Mouse (Mus musculus) hindbrain, embryonic 14.5 days (tissue): ENCODE measurements around the gene Sfr1. TPM values are rescaled to one million over a fixed set of nuclear protein-coding genes. Genes with fewer than 3 reads are reported as not detected.
A peak's percentile ranks its signal among the peaks of the same experiment; 100 is the strongest.

Experiments used
- ATAC-seq: fragments of 200-750 bp; cut with Nextera tagmentation; 2 replicates; pipeline ENCODE4 v1.8.0; 2017; ENCODE audit warnings: moderate number of reproducible peaks, mild to moderate bottlenecking, moderate TSS enrichment, moderate library complexity; ENCODE audit not compliant: low FRiP score
- DNase-seq: peaks from one replicate; pipeline ENCODE4 v3.0.0-alpha.2; 2015; ENCODE audit warnings: low spot score
- H3K27ac ChIP-seq: fragments of 300-500 bp; sonication (generic); 2 replicates; pipeline ENCODE4 v1.5.1; 2014; ENCODE audit warnings: mild to moderate bottlenecking, moderate library complexity
- H3K27me3 ChIP-seq: fragments of 300-500 bp; sonication (generic); 2 replicates; pipeline ENCODE4 v1.6.1; 2014; ENCODE audit warnings: mild to moderate bottlenecking, low read length, mixed read lengths; ENCODE audit not compliant: control insufficient read depth, insufficient read depth
- H3K36me3 ChIP-seq: fragments of 300-500 bp; sonication (generic); replicated peaks from 2 replicates; pipeline ENCODE4 v1.6.1; 2014; ENCODE audit not compliant: control insufficient read depth, insufficient read depth
- H3K4me1 ChIP-seq: fragments of 300-500 bp; sonication (generic); replicated peaks from 2 replicates; pipeline ENCODE4 v1.6.1; 2014; ENCODE audit warnings: antibody characterized with exemption, low read length, mixed read lengths; ENCODE audit not compliant: control insufficient read depth, insufficient read depth
- H3K4me2 ChIP-seq: fragments of 300-500 bp; sonication (generic); replicated peaks from 2 replicates; pipeline ENCODE4 v1.6.1; 2014; ENCODE audit warnings: mild to moderate bottlenecking, moderate library complexity
- H3K4me3 ChIP-seq: fragments of 300-500 bp; sonication (generic); replicated peaks from 2 replicates; pipeline ENCODE4 v1.5.1; 2014; ENCODE audit warnings: mild to moderate bottlenecking, low read length
- H3K9ac ChIP-seq: fragments of 300-500 bp; sonication (generic); 2 replicates; pipeline ENCODE4 v1.6.1; 2014
- H3K9me3 ChIP-seq: fragments of 300-500 bp; sonication (generic); 2 replicates; pipeline ENCODE4 v1.6.1; 2016; ENCODE audit warnings: low read length; ENCODE audit not compliant: control insufficient read depth
- WGBS: fragments of 180-500 bp; shearing (Covaris S2); extraction: QIAGEN DNeasy Blood & Tissue Kit; methylation state at CpG from one replicate; pipeline ENCODE4 v1.1.7; 2014; 5-methylcytosine and 5-hydroxymethylcytosine counted together
- polyA plus RNA-seq: library from polyadenylated mRNA; unstranded; fragments of >200 nt; fragmentation: Nextera tagmentation; extraction: Ambion mirVana; gene quantifications from 2 replicates; pipeline ENCODE4 v1.2.1, GENCODE M21; 2014

The Sfr1 gene
- polyA plus RNA-seq, 1 experiment from 2014 or later: 167 TPM

GRCm38 (mm10) chr19:47730691-47731070 is 801 bp upstream of the Sfr1 start:
- H3K4me2 ChIP-seq: peak overlapping the region; percentile 82
- peak overlapping the region; percentile 97 for H3K27ac ChIP-seq
- WGBS: 0% methylated on average over 12 of the region's 12 CpGs
- ATAC-seq: peak; percentile 56; the same call in 1 of the 2 replicates
- peaks cover 5% of the 10 kb centered on the region; the same call in 1 of the 2 replicates for H3K4me1 ChIP-seq
- peak; percentile 63 for DNase-seq
- no peaks in the 10 kb centered on the region for H3K27me3 ChIP-seq
- peak overlapping the region; percentile 76 for H3K4me3 ChIP-seq
- H3K9me3 ChIP-seq: no peaks in the 10 kb centered on the region
- peak overlapping the region; percentile 72 for H3K9ac ChIP-seq
- peaks cover 32% of the 10 kb centered on the region for H3K36me3 ChIP-seq

- Histone ChIP-seq H3K27me3 (no peaks in the 10 kb centered on the region), H3K4me1 (peaks cover 5% of the 10 kb centered on the region; the same call in 1 of the 2 replicates)
- ATAC-seq: peak; percentile 7
Measured at GRCm38 (mm10) chr19:47731931-47732330, 449 bp downstream of the Sfr1 start.

GRCm38 (mm10) chr19:47747072-47747471 is 15.6 kb downstream of the Sfr1 start:
- WGBS: 93% methylated on average over 2 of the region's 2 CpGs

More at GRCm38 (mm10) chr19:47731931-47732330, 449 bp downstream of the Sfr1 start:
- Histone ChIP-seq H3K27ac (peak overlapping the region; percentile 97), H3K36me3 (peaks cover 44% of the 10 kb centered on the region), H3K4me2 (peak overlapping the region; percentile 57), H3K9me3 (no peaks in the 10 kb centered on the region), H3K9ac (peak overlapping the region; percentile 70), H3K4me3 (peak overlapping the region; percentile 76)
- DNase-seq: peak; percentile 71
- 4% methylated on average over 12 of the region's 15 CpGs for WGBS

GRCm38 (mm10) chr19:47748950-47749349 is 17.5 kb downstream of the Sfr1 start:
- no peaks in the 10 kb centered on the region for H3K4me1 ChIP-seq

More at GRCm38 (mm10) chr19:47747072-47747471, 15.6 kb downstream of the Sfr1 start:
- no peak for DNase-seq
- Histone ChIP-seq H3K27ac (no peak overlapping the region), H3K9me3 (no peaks in the 10 kb centered on the region), H3K27me3 (no peaks in the 10 kb centered on the region), H3K9ac (no peak overlapping the region), H3K4me2 (no peak overlapping the region), H3K36me3 (no peaks in the 10 kb centered on the region), H3K4me3 (no peak overlapping the region), H3K4me1 (no peaks in the 10 kb centered on the region)
- no peak for ATAC-seq

GRCm38 (mm10) chr19:47750391-47750790 is 18.9 kb downstream of the Sfr1 start:
- 36% methylated on average over 5 of the region's 5 CpGs for WGBS
- Histone ChIP-seq H3K27me3 (no peaks in the 10 kb centered on the region), H3K9ac (no peak overlapping the region), H3K4me3 (no peak overlapping the region), H3K4me2 (no peak overlapping the region), H3K27ac (no peak overlapping the region), H3K36me3 (no peaks in the 10 kb centered on the region), H3K9me3 (no peaks in the 10 kb centered on the region), H3K4me1 (no peaks in the 10 kb centered on the region)
- DNase-seq: no peak
- no peak for ATAC-seq

More at GRCm38 (mm10) chr19:47748950-47749349, 17.5 kb downstream of the Sfr1 start:
- Histone ChIP-seq H3K9ac (no peak overlapping the region), H3K4me2 (no peak overlapping the region), H3K4me3 (no peak overlapping the region), H3K27me3 (no peaks in the 10 kb centered on the region), H3K9me3 (no peaks in the 10 kb centered on the region), H3K36me3 (no peaks in the 10 kb centered on the region), H3K27ac (no peak overlapping the region)
- no peak for ATAC-seq
- WGBS: 85% methylated on average over 2 of the region's 2 CpGs
- no peak for DNase-seq

GRCm38 (mm10) chr19:47752456-47752855 is 21.0 kb downstream of the Sfr1 start:
- Histone ChIP-seq H3K9me3 (no peaks in the 10 kb centered on the region), H3K27me3 (no peaks in the 10 kb centered on the region), H3K4me3 (no peak overlapping the region), H3K36me3 (no peaks in the 10 kb centered on the region), H3K27ac (no peak overlapping the region), H3K9ac (no peak overlapping the region), H3K4me1 (no peaks in the 10 kb centered on the region), H3K4me2 (no peak overlapping the region)
- no peak for DNase-seq
- no peak for ATAC-seq
- 90% methylated on average over 9 of the region's 9 CpGs for WGBS

- no peak for DNase-seq
- Histone ChIP-seq H3K4me3 (no peak overlapping the region), H3K9me3 (no peaks in the 10 kb centered on the region), H3K27ac (no peak overlapping the region), H3K27me3 (no peaks in the 10 kb centered on the region), H3K36me3 (no peaks in the 10 kb centered on the region), H3K4me2 (no peak overlapping the region), H3K9ac (no peak overlapping the region), H3K4me1 (no peaks in the 10 kb centered on the region)
- WGBS: 91% methylated on average over 4 of the region's 4 CpGs
- no peak for ATAC-seq
Measured at GRCm38 (mm10) chr19:47753921-47754320, 22.4 kb downstream of the Sfr1 start.

GRCm38 (mm10) chr19:47754931-47755330 is 23.4 kb downstream of the Sfr1 start:
- no peak overlapping the region for H3K4me2 ChIP-seq

GRCm38 (mm10) chr19:47755625-47756024 is 24.1 kb downstream of the Sfr1 start:
- Histone ChIP-seq H3K27me3 (no peaks in the 10 kb centered on the region), H3K9me3 (no peaks in the 10 kb centered on the region), H3K4me1 (no peaks in the 10 kb centered on the region), H3K9ac (no peak overlapping the region), H3K4me2 (no peak overlapping the region), H3K4me3 (no peak overlapping the region), H3K36me3 (no peaks in the 10 kb centered on the region), H3K27ac (no peak overlapping the region)
- ATAC-seq (no peak), DNase-seq (no peak)
- WGBS: 74% methylated on average over 19 of the region's 19 CpGs

More at GRCm38 (mm10) chr19:47754931-47755330, 23.4 kb downstream of the Sfr1 start:
- Histone ChIP-seq H3K27me3 (no peaks in the 10 kb centered on the region), H3K27ac (no peak overlapping the region), H3K4me1 (no peaks in the 10 kb centered on the region), H3K36me3 (no peaks in the 10 kb centered on the region), H3K9ac (no peak overlapping the region), H3K9me3 (no peaks in the 10 kb centered on the region), H3K4me3 (no peak overlapping the region)
- ATAC-seq (no peak), DNase-seq (no peak)
- WGBS: 96% methylated on average over 9 of the region's 9 CpGs

- ATAC-seq: no peak
- Histone ChIP-seq H3K27me3 (no peaks in the 10 kb centered on the region), H3K4me2 (no peak overlapping the region), H3K4me3 (no peak overlapping the region), H3K9ac (no peak overlapping the region), H3K9me3 (no peaks in the 10 kb centered on the region), H3K4me1 (no peaks in the 10 kb centered on the region), H3K36me3 (no peaks in the 10 kb centered on the region), H3K27ac (no peak overlapping the region)
- WGBS: 82% methylated on average over 6 of the region's 6 CpGs
- DNase-seq: no peak
Measured at GRCm38 (mm10) chr19:47777847-47778246, 46.4 kb downstream of the Sfr1 start.
